27 mouse cellular contexts compared by ENCODE assay signal in the genomic region with DNA sequence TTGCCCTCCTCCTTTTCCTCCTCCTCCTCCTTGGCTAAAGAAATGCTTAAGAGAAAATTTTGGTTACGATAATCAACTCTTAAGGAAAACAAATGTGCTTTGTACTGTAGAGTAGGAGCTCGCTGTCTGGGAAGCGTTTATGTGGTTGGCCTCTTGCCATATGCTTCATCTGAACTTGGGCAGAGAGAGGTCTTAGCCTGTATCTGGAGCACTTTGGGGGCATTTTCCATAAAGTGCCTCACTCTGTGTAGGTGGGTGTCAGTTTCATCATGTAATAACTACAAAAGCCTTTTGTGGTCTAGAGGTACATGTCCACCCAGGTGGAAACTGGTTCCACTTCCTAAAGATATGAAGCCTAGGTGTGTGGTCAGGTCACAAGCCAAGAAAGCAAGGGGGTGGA. TPM values are rescaled to one million over a fixed set of nuclear protein-coding genes. Genes with fewer than 3 reads are reported as not detected.
DNase-seq lines count a peak whose midpoint lies in the region; ATAC-seq and TF ChIP-seq lines count a peak whose summit lies in the region.
"Had no signal": no experiment of that assay in that cellular context is flagged by ENCODE, and none has a peak within 500 bp of the region (broad histone marks: within the 10 kb centered on the region; RNA-seq: fewer than 3 reads in every experiment).

No protein-coding gene starts in this region.

- H3K27ac ChIP-seq in lung, embryonic 14.5 days (ENCODE audit: low read depth): no peak overlapping the region
- H3K27ac ChIP-seq: embryonic facial prominence, embryonic 12.5 days; forebrain, embryonic 12.5 days; forebrain, embryonic 15.5 days; heart, embryonic 15.5 days; hindbrain, embryonic 10.5 days; hindbrain, embryonic 13.5 days had no signal

- DNase-seq in lung, embryonic 14.5 days: peak; percentile 51
- no peak for DNase-seq in lung, postnatal 4 days
- peak; percentile 15 for DNase-seq in ovary, adult 18-20 months (ENCODE audit: low spot score)
- no peak for DNase-seq in ovary, postnatal 10 days (ENCODE audit: low spot score)
- DNase-seq in A20 (ENCODE audit: low read depth, low spot score): peak; percentile 31
- DNase-seq in splenic B cell, adult 2 months (ENCODE audit: low read depth, low spot score): peak; percentile 11
- DNase-seq in spleen, postnatal 4 days (ENCODE audit: low spot score in 2 of 2): no peak
- DNase-seq: adrenal gland, adult 8-10 months; adrenal gland, postnatal 25 days; cerebellum, adult 11-12 months; cerebellum, adult 9-10 months; cerebellum, postnatal 14 days; gastrocnemius, postnatal 25 days; heart, adult 18-20 months; heart, postnatal 10 days; heart, postnatal 36 days had no signal

- H3K27me3 ChIP-seq in lung, embryonic 14.5 days (ENCODE audit: insufficient read depth, low read length): no peaks in the 10 kb centered on the region
- no peaks in the 10 kb centered on the region for H3K27me3 ChIP-seq in splenic B cell, adult 2 months (ENCODE audit: control insufficient read depth, insufficient read depth, low read length, poor library complexity, severe bottlenecking)
- H3K27me3 ChIP-seq: embryonic facial prominence, embryonic 12.5 days; forebrain, embryonic 12.5 days; forebrain, embryonic 15.5 days; heart, embryonic 12.5 days; heart, embryonic 15.5 days; hindbrain, embryonic 13.5 days had no signal

- no peaks in the 10 kb centered on the region for H3K9me3 ChIP-seq in lung, embryonic 14.5 days (ENCODE audit: low read depth, low read length)
- H3K9me3 ChIP-seq: embryonic facial prominence, embryonic 12.5 days; forebrain, embryonic 12.5 days; forebrain, embryonic 15.5 days; heart, embryonic 12.5 days; heart, embryonic 15.5 days; hindbrain, embryonic 10.5 days; hindbrain, embryonic 13.5 days had no signal

- H3K4me3 ChIP-seq in lung, embryonic 14.5 days (ENCODE audit: low read depth, low read length): no peak overlapping the region
- H3K4me3 ChIP-seq: embryonic facial prominence, embryonic 12.5 days; erythroblast, embryonic 14.5 days; forebrain, embryonic 12.5 days; forebrain, embryonic 15.5 days; heart, embryonic 12.5 days; heart, embryonic 15.5 days; hindbrain, embryonic 10.5 days; hindbrain, embryonic 13.5 days had no signal

- 26% methylated on average over 3 of the region's 3 CpGs for WGBS in lung, embryonic 14.5 days

- no peaks in the 10 kb centered on the region for H3K36me3 ChIP-seq in lung, embryonic 14.5 days (ENCODE audit: insufficient read depth)
- H3K36me3 ChIP-seq in splenic B cell, adult 2 months (ENCODE audit: control insufficient read depth, insufficient read depth, low read length, poor library complexity, severe bottlenecking): no peaks in the 10 kb centered on the region
- H3K36me3 ChIP-seq: embryonic facial prominence, embryonic 12.5 days; forebrain, embryonic 12.5 days; forebrain, embryonic 15.5 days; heart, embryonic 12.5 days; heart, embryonic 15.5 days; hindbrain, embryonic 10.5 days; hindbrain, embryonic 13.5 days had no signal

- peak; percentile 37; the same call in 1 of the 2 replicates for ATAC-seq in lung, embryonic 14.5 days (ENCODE audit: insufficient read depth)
- ATAC-seq: activated CD4-positive, CD25-positive, alpha-beta regulatory T cell, adult 4 months; CD4-positive, CD25-positive, alpha-beta regulatory T cell, adult 4 months; forebrain, embryonic 15.5 days; hindbrain, embryonic 16.5 days had no signal

- 0 out of 2 replicates have a peak, but pooled peaks cover 4% of the 10 kb centered on the region for H3K4me1 ChIP-seq in lung, embryonic 14.5 days (ENCODE audit: insufficient read depth)
- H3K4me1 ChIP-seq: embryonic facial prominence, embryonic 12.5 days; forebrain, embryonic 12.5 days; heart, embryonic 15.5 days; hindbrain, embryonic 10.5 days; hindbrain, embryonic 13.5 days had no signal

- H3K9ac ChIP-seq in lung, embryonic 14.5 days: no peak overlapping the region
- H3K9ac ChIP-seq: embryonic facial prominence, embryonic 12.5 days; forebrain, embryonic 12.5 days; forebrain, embryonic 15.5 days; heart, embryonic 12.5 days; heart, embryonic 15.5 days; hindbrain, embryonic 13.5 days had no signal

- TF ChIP-seq CTCF in lung, embryonic 14.5 days (IDR thresholded peaks at IDR 0.05; ENCODE audit: low read depth): no peak

- H3K4me2 ChIP-seq in lung, embryonic 14.5 days: no peak overlapping the region
- H3K4me2 ChIP-seq: embryonic facial prominence, embryonic 12.5 days; forebrain, embryonic 12.5 days; forebrain, embryonic 15.5 days; heart, embryonic 12.5 days; heart, embryonic 15.5 days; hindbrain, embryonic 13.5 days had no signal

RNA-seq across cellular contexts. Expression of a gene that starts 31.9 kb away (rescaled TPM):
- polyA plus RNA-seq in lung, embryonic 14.5 days (2014; fragmentation: Nextera tagmentation; extraction: Ambion mirVana): 26.5 and 30.2 TPM in 2 replicates

Comparison
In these comparisons a context has a peak if more than half of its experiments do, and no peak if none do; other contexts are left out.
1. DNase-seq: peak in lung, embryonic 14.5 days (single experiment), ovary, adult 18-20 months (single experiment), A20 (single experiment) and splenic B cell, adult 2 months (single experiment); none in lung, postnatal 4 days (0 of 2), ovary, postnatal 10 days (single experiment) and spleen, postnatal 4 days (0 of 2).